Mouse (Mus musculus) olfactory bulb, adult 2 months (tissue): ENCODE data around the gene Grb7.

ENCODE experiments used
- CTCF ChIP-seq: fragments of 200-500 bp; IDR thresholded peaks from 2 replicates; pipeline ENCODE4 v1.5.1; 2012; ENCODE audit warnings: low read depth, mild to moderate bottlenecking, low read length, moderate library complexity; ENCODE audit not compliant: insufficient read depth
- POLR2A ChIP-seq: fragments of 200-500 bp; IDR thresholded peaks from 2 replicates; pipeline ENCODE4 v1.6.1; 2012; ENCODE audit warnings: mild to moderate bottlenecking, low read depth, low read length, moderate library complexity; ENCODE audit not compliant: insufficient read depth

DNA sequence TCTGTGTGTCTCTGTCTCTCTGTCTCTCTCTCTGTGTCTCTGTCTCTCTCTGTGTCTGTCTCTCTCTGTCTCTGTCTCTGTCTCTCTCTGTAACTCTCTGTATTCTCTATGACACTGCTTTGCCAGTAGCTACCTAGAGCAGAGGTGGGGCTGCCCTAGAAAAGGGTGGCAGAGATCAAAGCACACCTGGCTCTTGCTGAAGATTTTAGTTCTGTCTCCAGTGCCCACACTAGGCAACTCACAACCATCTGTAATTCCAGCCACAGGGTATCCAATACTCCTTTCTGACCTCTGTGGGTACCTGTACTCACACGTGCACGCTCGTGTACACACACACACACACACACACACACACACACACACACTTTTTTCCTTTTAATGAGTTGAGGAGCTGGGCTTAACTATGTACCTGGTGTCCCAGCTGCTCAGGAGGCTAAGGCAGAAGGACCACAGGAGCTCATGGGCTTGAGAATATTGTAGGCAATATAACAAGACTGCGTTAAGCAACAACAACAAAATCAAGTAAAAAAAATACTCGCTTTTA, 49.1 kb downstream of the Grb7 start:
- TF ChIP-seq POLR2A (no peak), CTCF (no peak)
